Mouse (Mus musculus): ENCODE measurements around the gene Pvalb.

DNA sequence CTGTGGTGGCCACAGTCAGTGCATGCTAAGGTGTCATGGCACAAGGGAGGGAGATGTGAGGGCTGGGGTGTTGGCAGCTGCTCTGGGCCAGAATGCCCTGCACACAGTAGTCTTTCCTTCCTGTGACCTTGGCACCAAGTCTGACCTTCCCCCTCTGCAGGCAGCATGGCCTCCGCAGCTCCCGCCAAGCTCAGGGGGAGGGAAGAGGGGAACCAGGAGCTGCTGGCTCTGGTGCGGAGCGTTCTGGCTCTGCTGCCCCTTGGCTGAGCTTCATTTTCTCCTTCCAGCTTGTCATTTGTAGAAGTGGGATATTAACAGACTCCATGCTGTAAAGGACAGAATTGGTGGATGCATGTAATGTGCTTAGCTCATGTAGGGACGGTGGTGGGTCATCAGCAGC lies 47.9 kb downstream of the Pvalb start:
- TF ChIP-seq FLI1 (IDR thresholded peaks at IDR 0.05; ENCODE audit: low read length) (no peak), GATA1 (IDR thresholded peaks at IDR 0.05; ENCODE audit: borderline replicate concordance, low read length) (no peak)
